Mouse (Mus musculus) ES-Bruce4 (cell line): ENCODE measurements at regions not wholly inside any gene's neighbourhood (a gene's known extent, or its start where the extent isn't known, plus 50 kb on each side); places are given as distances from the start of the nearest gene placed in this dataset.

Source experiments
- H3K27ac ChIP-seq: 2 replicates; pipeline ENCODE4 v1.5.1; 2012; ENCODE audit warnings: low read length, inconsistent platforms; ENCODE audit not compliant: insufficient read depth
- H3K27me3 ChIP-seq: 2 replicates; pipeline ENCODE4 v1.6.1; 2012; ENCODE audit warnings: mild to moderate bottlenecking, low read length, inconsistent platforms; ENCODE audit not compliant: control insufficient read depth, poor library complexity, insufficient read depth, severe bottlenecking
- H3K36me3 ChIP-seq: 2 replicates; pipeline ENCODE4 v1.6.1; 2012; ENCODE audit warnings: inconsistent platforms, mild to moderate bottlenecking, low read length, moderate library complexity; ENCODE audit not compliant: control insufficient read depth, poor library complexity, insufficient read depth, severe bottlenecking
- H3K4me1 ChIP-seq: one replicate; pipeline ENCODE4 v1.8.1; 2011; ENCODE audit warnings: low read length; ENCODE audit not compliant: control insufficient read depth, insufficient read depth
- H3K4me3 ChIP-seq: 2 replicates; pipeline ENCODE4 v1.5.1; 2011; ENCODE audit warnings: low read depth, mild to moderate bottlenecking, low read length
- H3K9ac ChIP-seq: 2 replicates; pipeline ENCODE4 v1.6.1; 2012; ENCODE audit warnings: low read depth, mild to moderate bottlenecking, inconsistent platforms; ENCODE audit not compliant: poor library complexity, severe bottlenecking
- H3K9me3 ChIP-seq: replicated peaks from 2 replicates; pipeline ENCODE4 v1.6.1; 2012; ENCODE audit warnings: mild to moderate bottlenecking, low read length, inconsistent platforms; ENCODE audit not compliant: control insufficient read depth, poor library complexity, insufficient read depth, severe bottlenecking
- CTCF ChIP-seq: IDR thresholded peaks from one replicate; pipeline ENCODE4 v1.8.1; 2011; ENCODE audit warnings: low read depth, low read length
- EP300 ChIP-seq: IDR thresholded peaks from 2 replicates; pipeline ENCODE4 v1.6.1; 2011; ENCODE audit warnings: low read depth, low read length; ENCODE audit not compliant: insufficient read depth
- POLR2A ChIP-seq: IDR thresholded peaks from one replicate; pipeline ENCODE4 v1.8.1; 2011; ENCODE audit warnings: low read length; ENCODE audit not compliant: insufficient read depth

- Histone ChIP-seq H3K9me3 (no peaks in the 10 kb centered on the region), H3K4me1 (no peaks in the 10 kb centered on the region), H3K27me3 (no peaks in the 10 kb centered on the region), H3K27ac (no peak overlapping the region), H3K4me3 (no peak overlapping the region), H3K9ac (no peak overlapping the region), H3K36me3 (no peaks in the 10 kb centered on the region)
- TF ChIP-seq POLR2A = no peak
- no peak for TF ChIP-seq EP300
- no peak for TF ChIP-seq CTCF
Observed at GRCm38 (mm10) chr5:90135971-90136370, 87.8 kb downstream of the Cox18 start.

GRCm38 (mm10) chr5:90107036-90107435 is 116.8 kb downstream of the Cox18 start:
- TF ChIP-seq POLR2A = no peak
- no peak for TF ChIP-seq CTCF
- no peak for TF ChIP-seq EP300
- Histone ChIP-seq H3K9ac (no peak overlapping the region), H3K27me3 (no peaks in the 10 kb centered on the region), H3K9me3 (no peaks in the 10 kb centered on the region), H3K4me3 (no peak overlapping the region), H3K27ac (no peak overlapping the region), H3K36me3 (no peaks in the 10 kb centered on the region), H3K4me1 (no peaks in the 10 kb centered on the region)

- Histone ChIP-seq H3K9ac (no peak overlapping the region), H3K36me3 (no peaks in the 10 kb centered on the region), H3K27me3 (no peaks in the 10 kb centered on the region), H3K27ac (no peak overlapping the region), H3K4me3 (no peak overlapping the region), H3K9me3 (no peaks in the 10 kb centered on the region), H3K4me1 (no peaks in the 10 kb centered on the region)
- no peak for TF ChIP-seq CTCF
- TF ChIP-seq POLR2A = no peak
- no peak for TF ChIP-seq EP300
Observed at GRCm38 (mm10) chr5:90104672-90105071, 119.1 kb downstream of the Cox18 start.

GRCm38 (mm10) chr5:90088541-90088940 is 135.3 kb downstream of the Cox18 start:
- H3K9me3 ChIP-seq = no peaks in the 10 kb centered on the region
- H3K9ac ChIP-seq = no peak overlapping the region
- no peak overlapping the region for H3K4me3 ChIP-seq
- H3K27ac ChIP-seq = no peak overlapping the region
- H3K27me3 ChIP-seq = no peaks in the 10 kb centered on the region; the same call in 1 of the 2 replicates
- no peaks in the 10 kb centered on the region for H3K36me3 ChIP-seq
- TF ChIP-seq POLR2A (no peak), CTCF (no peak), EP300 (no peak)
- H3K4me1 ChIP-seq = no peaks in the 10 kb centered on the region

GRCm38 (mm10) chr5:90086491-90086890 is 137.3 kb downstream of the Cox18 start:
- TF ChIP-seq CTCF (no peak), POLR2A (no peak), EP300 (no peak)
- no peaks in the 10 kb centered on the region; the same call in 1 of the 2 replicates for H3K27me3 ChIP-seq

GRCm38 (mm10) chr5:90077025-90077536 is 146.7 kb downstream of the Cox18 start:
- Histone ChIP-seq H3K27me3 (no peaks in the 10 kb centered on the region), H3K9me3 (no peaks in the 10 kb centered on the region), H3K4me3 (no peak overlapping the region), H3K27ac (no peak overlapping the region), H3K36me3 (no peaks in the 10 kb centered on the region), H3K4me1 (no peaks in the 10 kb centered on the region), H3K9ac (no peak overlapping the region)
- TF ChIP-seq EP300 = no peak

More at GRCm38 (mm10) chr5:90086491-90086890, 137.3 kb downstream of the Cox18 start:
- Histone ChIP-seq H3K27ac (no peak overlapping the region), H3K9me3 (no peaks in the 10 kb centered on the region), H3K4me3 (no peak overlapping the region), H3K36me3 (no peaks in the 10 kb centered on the region), H3K9ac (no peak overlapping the region), H3K4me1 (no peaks in the 10 kb centered on the region)
